Mouse (Mus musculus) MEL (cell line): ENCODE data around the gene Ppp1r14d. TPM values are rescaled to one million over a fixed set of nuclear protein-coding genes. Genes with fewer than 3 reads are reported as not detected.

Source experiments
- DNase-seq: peaks from one replicate; pipeline ENCODE4 v3.0.0; 2011; ENCODE audit warnings: low read depth, low spot score
- H3K27ac ChIP-seq: 2 replicates; pipeline ENCODE4 v1.5.1; 2012; ENCODE audit warnings: low read depth, mild to moderate bottlenecking, control low read depth, low read length, moderate library complexity; ENCODE audit not compliant: control insufficient read depth
- H3K27me3 ChIP-seq, 2 experiments: fragments of 150-350 bp in 1 of 2; sonication (generic) in 1 of 2; 2 replicates each; pipeline ENCODE4 v1.6.1; 2012; ENCODE audit warnings: low read length in 2 of 2, mild to moderate bottlenecking in 2 of 2, improper control_type of control experiment in 1 of 2, moderate library complexity in 1 of 2; ENCODE audit not compliant: insufficient read depth in 2 of 2, control insufficient read depth in 1 of 2
- H3K36me3 ChIP-seq, 2 experiments: 2 replicates each; pipeline ENCODE4 v1.6.1; 2012 to 2014; ENCODE audit warnings: low read length in 2 of 2, improper control_type of control experiment in 1 of 2, inconsistent platforms in 1 of 2, mild to moderate bottlenecking in 1 of 2; ENCODE audit not compliant: insufficient read depth in 2 of 2, control insufficient read depth in 1 of 2
- H3K4me1 ChIP-seq, 2 experiments: fragments of 150-350 bp in 1 of 2; sonication (generic) in 1 of 2; 2 replicates each; pipeline ENCODE4 v1.6.1; 2012; ENCODE audit warnings: low read length in 2 of 2, improper control_type of control experiment in 1 of 2, mild to moderate bottlenecking in 1 of 2; ENCODE audit not compliant: insufficient read depth in 2 of 2, control insufficient read depth in 1 of 2
- H3K4me3 ChIP-seq, 2 experiments: fragments of 150-350 bp in 1 of 2; sonication (generic) in 1 of 2; 2 replicates each; pipeline ENCODE4 v1.5.1; 2012; ENCODE audit warnings: low read depth in 2 of 2, low read length in 2 of 2, mild to moderate bottlenecking in 2 of 2, moderate library complexity in 2 of 2, control low read depth in 1 of 2, improper control_type of control experiment in 1 of 2; ENCODE audit not compliant: control insufficient read depth in 1 of 2, insufficient read depth in 1 of 2
- H3K79me2 ChIP-seq: 2 replicates; pipeline ENCODE4 v1.6.1; 2012; ENCODE audit warnings: mild to moderate bottlenecking, low read length, moderate library complexity; ENCODE audit not compliant: control insufficient read depth, poor library complexity, insufficient read depth
- H3K9ac ChIP-seq: 2 replicates; pipeline ENCODE4 v1.6.1; 2012; ENCODE audit warnings: low read depth, mild to moderate bottlenecking, control low read depth, low read length, moderate library complexity; ENCODE audit not compliant: control insufficient read depth, poor library complexity, severe bottlenecking
- H3K9me3 ChIP-seq: fragments of 150-350 bp; sonication (generic); replicated peaks from 2 replicates; pipeline ENCODE4 v1.6.1; 2012; ENCODE audit warnings: mild to moderate bottlenecking, low read length, improper control_type of control experiment, moderate library complexity; ENCODE audit not compliant: insufficient read depth
- BHLHE40 ChIP-seq: IDR thresholded peaks from 2 replicates; pipeline ENCODE4 v1.6.1; 2012; ENCODE audit warnings: low read depth, mild to moderate bottlenecking, inconsistent platforms, low read length, improper control_type of control experiment, borderline replicate concordance
- CHD1 ChIP-seq: IDR thresholded peaks from 2 replicates; pipeline ENCODE4 v1.6.1; 2012; ENCODE audit warnings: low read depth, mild to moderate bottlenecking, inconsistent platforms, low read length, improper control_type of control experiment
- ELF1 ChIP-seq: IDR thresholded peaks from 2 replicates; pipeline ENCODE4 v1.6.1; 2014; ENCODE audit warnings: low read depth, mild to moderate bottlenecking, inconsistent platforms, low read length, improper control_type of control experiment, moderate library complexity
- ETS1 ChIP-seq: IDR thresholded peaks from 2 replicates; pipeline ENCODE4 v1.6.1; 2012; ENCODE audit warnings: low read depth, mild to moderate bottlenecking, inconsistent platforms, low read length, improper control_type of control experiment, moderate library complexity
- GABPA ChIP-seq: IDR thresholded peaks from 2 replicates; pipeline ENCODE4 v1.6.1; 2012; ENCODE audit warnings: low read depth, mild to moderate bottlenecking, inconsistent platforms, low read length, improper control_type of control experiment, moderate library complexity
- GATA1 ChIP-seq: IDR thresholded peaks from 2 replicates; pipeline ENCODE4 v1.6.1; 2011; ENCODE audit warnings: low read depth, low read length, improper control_type of control experiment
- MXI1 ChIP-seq: IDR thresholded peaks from 2 replicates; pipeline ENCODE4 v1.6.1; 2011; ENCODE audit warnings: mild to moderate bottlenecking, low read depth, low read length, improper control_type of control experiment
- MYB ChIP-seq: IDR thresholded peaks from 2 replicates; pipeline ENCODE4 v1.6.1; 2011; ENCODE audit warnings: mild to moderate bottlenecking, low read depth, low read length, improper control_type of control experiment
- MYC ChIP-seq: IDR thresholded peaks from 2 replicates; pipeline ENCODE4 v1.6.1; 2011; ENCODE audit warnings: low read depth, mild to moderate bottlenecking, low read length, improper control_type of control experiment, moderate library complexity
- POLR2AphosphoS5 ChIP-seq: IDR thresholded peaks from 2 replicates; pipeline ENCODE4 v1.6.1; 2012; ENCODE audit warnings: low read depth, borderline replicate concordance, mild to moderate bottlenecking, inconsistent platforms, low read length, moderate library complexity, mixed read lengths
- RAD21 ChIP-seq: IDR thresholded peaks from 2 replicates; pipeline ENCODE4 v1.6.1; 2011; ENCODE audit warnings: mild to moderate bottlenecking, low read depth, low read length, improper control_type of control experiment
- RCOR1 ChIP-seq: IDR thresholded peaks from 2 replicates; pipeline ENCODE4 v1.6.1; 2012; ENCODE audit warnings: low read depth, mild to moderate bottlenecking, inconsistent platforms, low read length, improper control_type of control experiment
- TAL1 ChIP-seq: IDR thresholded peaks from 2 replicates; pipeline ENCODE4 v1.6.1; 2012; ENCODE audit warnings: mild to moderate bottlenecking, inconsistent platforms, low read length, moderate library complexity, mixed read lengths
- TBP ChIP-seq: IDR thresholded peaks from 2 replicates; pipeline ENCODE4 v1.8.0; 2011; ENCODE audit warnings: low read depth, low read length, improper control_type of control experiment
- TCF12 ChIP-seq: IDR thresholded peaks from 2 replicates; pipeline ENCODE4 v1.6.1; 2014; ENCODE audit warnings: low read depth, mild to moderate bottlenecking, inconsistent platforms, low read length, improper control_type of control experiment, moderate library complexity
- ZC3H11A ChIP-seq: IDR thresholded peaks from 2 replicates; pipeline ENCODE4 v1.6.1; 2012; ENCODE audit warnings: low read depth, mild to moderate bottlenecking, inconsistent platforms, low read length, improper control_type of control experiment
- ZKSCAN1 ChIP-seq: IDR thresholded peaks from 2 replicates; pipeline ENCODE4 v1.6.1; 2012; ENCODE audit warnings: low read depth, mild to moderate bottlenecking, inconsistent platforms, low read length, improper control_type of control experiment, moderate library complexity
- ZMIZ1 ChIP-seq: IDR thresholded peaks from 2 replicates; pipeline ENCODE4 v1.6.1; 2012; ENCODE audit warnings: low read depth, mild to moderate bottlenecking, inconsistent platforms, low read length, improper control_type of control experiment, moderate library complexity
- polyA plus RNA-seq, 2 experiments: library from polyadenylated mRNA; stranded (reverse) in 1 of 2; unstranded in 1 of 2; fragments of >175 nt in 1 of 2; fragments of >200 nt in 1 of 2; gene quantifications; 2 replicates each; pipeline versions ENCODE4 v1.2.1 to v1.2.4; 2012; ENCODE audit warnings: low replicate concordance in 2 of 2, low read depth in 1 of 2; ENCODE audit not compliant: insufficient read length in 2 of 2, insufficient read depth in 1 of 2, missing spikeins in 1 of 2
- total RNA-seq: library from RNA; depleted of rRNA; stranded (reverse); fragments of 300-350 nt; gene quantifications from 2 replicates; pipeline ENCODE4 v1.2.3, GENCODE M21; 2012

Ppp1r14d gene
- total and polyA plus RNA-seq, 3 experiments, result not detected

DNA sequence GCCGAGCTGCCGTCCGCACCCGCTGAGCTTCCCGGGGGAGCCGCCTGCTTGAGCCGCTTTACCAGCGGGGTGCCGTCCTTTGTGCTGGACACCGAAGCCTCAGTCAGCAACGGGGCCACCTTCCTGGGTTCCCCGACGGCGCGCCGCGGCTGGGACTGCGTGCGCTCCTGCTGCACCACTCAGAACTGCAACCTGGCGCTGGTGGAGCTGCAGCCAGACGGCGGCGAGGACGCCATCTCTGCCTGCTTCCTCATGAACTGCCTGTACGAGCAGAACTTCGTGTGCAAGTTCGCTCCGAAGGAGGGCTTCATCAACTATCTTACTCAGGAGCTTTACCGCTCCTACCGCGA, 8.1 kb upstream of the Ppp1r14d start:
- Histone ChIP-seq H3K9ac (no peak overlapping the region), H3K27me3 (peaks cover 0 to 2% of the 10 kb centered on the region in 2 experiments; a peak in 1 of 4 replicates), H3K4me3 (no peak overlapping the region), H3K9me3 (no peaks in the 10 kb centered on the region)
- no peak for DNase-seq
- no peak for TF ChIP-seq GATA1
- TF ChIP-seq RAD21, result no peak
- TF ChIP-seq ELF1, result no peak
- no peak for TF ChIP-seq GABPA
- no peak for TF ChIP-seq MXI1
- TF ChIP-seq ETS1, result no peak
- no peak for TF ChIP-seq ZKSCAN1
- no peak for TF ChIP-seq MYB
- no peak for TF ChIP-seq TCF12
- TF ChIP-seq POLR2AphosphoS5, result no peak
- TF ChIP-seq ZC3H11A, result no peak
- TF ChIP-seq CHD1, result no peak
- TF ChIP-seq RCOR1, result no peak
- no peak for TF ChIP-seq TAL1
- no peak for TF ChIP-seq TBP
- TF ChIP-seq ZMIZ1, result no peak
- no peak for TF ChIP-seq BHLHE40
- TF ChIP-seq, all 39 proteins: peak for 0
- Histone ChIP-seq H3K27ac (no peak overlapping the region), H3K4me1 (peaks cover 3 to 18% of the 10 kb centered on the region in 2 experiments; a peak in 3 of 4 replicates), H3K79me2 (no peaks in the 10 kb centered on the region), H3K36me3 (peaks cover 0 to 8% of the 10 kb centered on the region in 2 experiments; a peak in 2 of 4 replicates)

DNA sequence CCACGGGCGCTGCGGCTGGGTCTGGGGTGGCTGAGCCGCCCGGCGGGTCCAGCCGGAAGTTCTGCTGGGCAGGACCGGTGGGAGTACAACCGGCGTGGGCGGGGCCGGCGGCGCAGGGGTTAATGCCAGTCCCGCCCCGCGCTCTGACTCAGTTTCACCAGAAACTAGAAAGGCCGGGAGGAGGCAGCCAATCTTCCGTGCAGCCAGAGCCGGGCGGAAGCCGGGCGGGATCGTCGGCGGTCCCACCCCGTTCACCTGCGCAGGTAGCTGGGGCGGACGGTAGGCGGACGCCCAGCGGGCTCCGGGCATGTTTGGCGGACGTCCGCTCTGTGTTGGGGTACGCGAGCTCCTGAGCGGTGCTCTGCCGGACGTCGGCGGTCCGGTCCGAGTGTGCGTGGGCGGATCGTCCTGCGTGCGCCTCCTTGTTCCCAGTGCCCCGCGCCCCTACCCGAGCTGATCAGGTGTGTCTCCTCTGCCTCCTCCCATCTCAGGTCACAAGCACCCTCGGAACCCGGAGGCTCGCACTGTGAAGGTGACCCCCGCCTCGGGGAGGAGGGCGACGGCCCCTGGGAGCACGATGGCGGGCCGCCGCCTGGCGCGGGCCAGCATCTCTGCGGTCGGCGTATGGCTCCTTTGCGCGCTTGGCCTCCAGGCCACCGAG, 7.6 kb upstream of the Ppp1r14d start, which contains the start of gene Spint1:
Gene Spint1, plus strand, starts transcription at position 153 of the 661 bp plus-strand sequence.
- no peaks in the 10 kb centered on the region for H3K79me2 ChIP-seq
- no peak within 1 kb of the TSS for H3K4me3 ChIP-seq
- H3K9ac ChIP-seq, result no peak within 1 kb of the TSS
- H3K27ac ChIP-seq, result no peak within 1 kb of the TSS
- H3K27me3 ChIP-seq, result peaks cover 0 to 2% of the 10 kb centered on the region in 2 experiments; a peak in 1 of 4 replicates
- DNase-seq, result no peak
- H3K9me3 ChIP-seq, result no peaks in the 10 kb centered on the region
- H3K4me1 ChIP-seq, result peaks cover 2 to 13% of the 10 kb centered on the region in 2 experiments; a peak in 3 of 4 replicates
- TF ChIP-seq MYC, result no peak
- TF ChIP-seq RAD21, result no peak
- peaks cover 0 to 8% of the 10 kb centered on the region in 2 experiments; a peak in 2 of 4 replicates for H3K36me3 ChIP-seq
